Mouse (Mus musculus) megakaryocyte, adult 5-6 weeks (primary cell): ENCODE data around the gene Tmem132c. TPM values are rescaled to one million over a fixed set of nuclear protein-coding genes. Genes with fewer than 3 reads are reported as not detected.

Experiments
- ATAC-seq: 2 replicates; pipeline ENCODE4 v1.8.0; 2016; ENCODE audit warnings: mild to moderate bottlenecking, inconsistent platforms; ENCODE audit not compliant: poor library complexity, severe bottlenecking
- total RNA-seq, 2 experiments: library from RNA; stranded (forward) in 1 of 2; stranded (reverse) in 1 of 2; fragments of 153-499, 151-499 nt in 1 of 2; fragments of 221-1000, 200-1000 nt in 1 of 2; gene quantifications; 2 replicates each; pipeline versions ENCODE4 v1.2.3 to v1.2.4; 2015 to 2017

Gene Tmem132c
- total RNA-seq (2015) = not detected in 2 replicates
- total RNA-seq (2017) = not detected in 2 replicates

GRCm38 (mm10) chr5:127241136-127241924 lies at the start of gene Tmem132c:
Gene Tmem132c (plus strand): TSS chr5:127241808.
- ATAC-seq = no peak

GRCm38 (mm10) chr5:127191881-127192280 lies 49.7 kb upstream of the Tmem132c start:
- ATAC-seq = no peak

GRCm38 (mm10) chr5:127198850-127199249 lies 42.8 kb upstream of the Tmem132c start:
- ATAC-seq = no peak

DNA sequence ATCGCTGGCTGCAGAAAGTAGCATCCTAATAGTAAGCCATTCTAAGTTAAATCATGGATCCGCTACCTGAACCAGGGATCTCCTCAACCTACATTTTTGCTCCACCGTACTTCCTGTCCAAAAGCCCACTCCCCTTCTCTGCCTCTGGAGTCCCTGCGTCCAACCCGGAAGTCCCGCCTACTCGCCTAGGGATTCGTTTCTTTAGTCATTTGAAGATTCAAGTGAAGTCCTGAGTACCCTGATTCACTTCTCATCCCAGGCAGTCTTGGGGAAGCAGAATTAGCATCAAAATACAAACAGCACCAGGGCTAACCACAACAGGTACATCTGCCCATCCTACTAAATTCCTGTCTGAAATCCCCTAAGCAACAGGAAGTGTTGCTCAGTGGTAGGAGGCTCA lies 36.7 kb upstream of the Tmem132c start:
- ATAC-seq = no peak

GRCm38 (mm10) chr5:127216389-127216788 lies 25.2 kb upstream of the Tmem132c start:
- ATAC-seq = no peak

GRCm38 (mm10) chr5:127217725-127218124 lies 23.9 kb upstream of the Tmem132c start:
- no peak for ATAC-seq

- ATAC-seq = no peak
Observed at GRCm38 (mm10) chr5:127227929-127228595, 13.5 kb upstream of the Tmem132c start.

- ATAC-seq = no peak
Observed at GRCm38 (mm10) chr5:127234715-127235114, 6.9 kb upstream of the Tmem132c start.

DNA sequence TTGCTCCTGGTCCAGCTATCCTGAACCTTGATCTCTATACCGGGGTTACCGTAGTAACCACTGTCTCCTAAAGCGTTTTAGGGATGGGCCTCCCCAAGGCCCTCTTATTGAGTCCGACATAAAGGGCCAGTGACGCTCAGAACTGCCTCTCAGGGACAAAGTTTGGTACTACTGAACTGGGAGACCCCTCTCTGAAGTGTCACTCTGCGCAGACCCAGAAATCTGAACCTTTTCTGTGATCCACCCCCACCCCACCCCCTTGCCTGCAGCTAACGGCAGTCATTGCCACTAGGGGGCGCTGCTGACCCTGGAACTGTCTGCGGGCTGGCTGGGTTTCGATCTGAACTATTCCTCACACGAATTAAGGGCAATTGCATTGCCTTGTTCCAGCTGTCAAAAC lies 6.4 kb upstream of the Tmem132c start:
- ATAC-seq = no peak

DNA sequence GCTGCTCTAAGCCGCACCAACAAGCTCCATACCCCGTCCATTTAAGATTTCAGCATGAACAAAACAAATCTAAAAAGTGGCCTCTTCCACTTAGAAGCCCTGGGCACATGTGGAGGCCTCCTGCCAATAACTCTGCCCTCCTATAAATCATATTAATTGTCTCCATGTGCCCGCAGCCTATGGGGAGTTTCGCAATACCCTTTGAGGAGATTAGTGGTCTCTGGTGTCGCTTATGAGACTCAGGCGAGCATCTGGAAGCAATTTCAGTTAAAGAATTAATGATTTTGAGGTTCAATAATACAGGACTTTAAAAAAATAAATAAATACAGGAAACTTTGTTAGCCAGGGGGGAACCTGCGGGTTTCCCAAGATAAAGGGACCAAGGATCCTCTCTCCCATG lies 1.9 kb upstream of the Tmem132c start:
- ATAC-seq = no peak

DNA sequence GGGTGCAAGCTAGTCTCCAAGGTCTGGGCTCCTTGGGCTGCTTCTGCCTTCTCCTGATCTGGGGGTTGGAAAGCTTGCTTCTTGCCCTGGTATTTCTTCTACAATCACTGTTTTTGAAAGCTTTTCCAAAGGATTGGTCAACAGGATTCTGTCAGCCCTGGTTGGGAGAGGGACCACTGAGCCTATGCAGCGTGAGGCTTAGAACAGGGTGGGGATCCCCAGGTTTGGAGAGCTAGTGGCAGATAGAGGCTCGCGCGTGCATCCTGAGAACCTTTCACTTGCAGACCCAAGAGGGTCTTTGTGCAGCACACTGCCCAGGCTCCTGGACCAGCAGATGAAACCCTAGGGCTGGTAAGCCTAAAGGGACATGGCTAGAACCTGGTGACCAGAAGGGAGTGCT lies 962 bp upstream of the Tmem132c start:
- no peak for ATAC-seq

- no peak for ATAC-seq
Observed at GRCm38 (mm10) chr5:127241925-127242762, 536 bp downstream of the Tmem132c start.

DNA sequence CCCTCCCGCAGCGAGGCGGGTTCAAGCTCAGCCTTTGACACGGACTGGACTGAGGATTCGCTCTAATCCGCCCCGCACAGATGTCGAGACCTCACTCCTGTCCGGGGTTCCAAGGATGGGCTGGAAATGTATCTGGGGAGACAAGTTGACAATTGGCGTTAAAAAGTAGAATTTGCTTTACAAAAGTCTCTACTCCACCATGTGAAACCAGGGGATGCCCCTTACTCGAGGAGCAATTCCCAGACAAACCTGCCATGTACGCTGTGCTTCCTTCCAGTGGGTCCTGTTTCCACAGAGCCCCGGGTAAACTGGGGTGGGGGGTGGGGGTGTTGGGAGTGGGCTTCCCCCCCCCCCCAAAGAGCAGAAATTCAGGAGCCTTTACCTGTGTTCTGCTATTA lies 1.2 kb downstream of the Tmem132c start:
- no peak for ATAC-seq

DNA sequence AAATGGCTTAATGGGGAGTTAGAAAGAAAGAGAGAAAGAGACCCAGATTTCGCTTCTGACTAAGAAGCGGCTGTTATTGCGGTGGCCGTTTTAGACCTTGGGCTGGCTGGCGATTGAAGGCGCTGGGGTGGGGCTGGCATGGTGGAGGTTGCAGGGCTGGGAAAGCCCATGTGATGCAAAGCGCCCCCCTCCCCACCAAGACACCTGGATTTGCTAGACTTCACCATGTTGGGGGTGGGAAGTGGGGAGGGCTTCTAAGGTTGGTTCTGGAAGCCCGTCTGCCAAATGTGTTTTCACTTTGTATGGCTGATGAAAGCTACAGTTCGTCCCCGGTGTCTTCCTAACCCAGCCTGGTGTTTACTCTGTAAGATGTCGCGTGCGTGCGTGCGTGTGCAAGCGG lies 1.6 kb downstream of the Tmem132c start:
- ATAC-seq = no peak

DNA sequence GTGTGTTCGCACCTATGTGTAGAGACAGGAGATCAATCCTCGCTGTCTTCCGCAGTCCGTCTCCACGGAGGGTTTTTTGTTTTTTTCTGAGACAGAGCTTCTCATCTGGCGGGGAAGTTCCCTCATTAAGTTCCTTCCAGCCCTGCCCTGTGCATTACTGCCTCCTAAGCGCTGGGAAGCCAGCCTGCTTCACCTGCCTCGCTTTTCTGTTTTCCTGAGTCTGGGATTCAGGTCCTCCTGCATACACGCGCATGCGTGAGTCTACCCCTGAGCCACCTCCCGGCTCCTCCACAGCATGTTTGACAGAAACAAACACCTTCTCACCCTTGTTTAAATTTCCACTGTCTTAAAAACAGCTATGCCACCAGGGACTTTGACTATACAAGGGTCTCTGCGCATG lies 2.0 kb downstream of the Tmem132c start:
- no peak for ATAC-seq

DNA sequence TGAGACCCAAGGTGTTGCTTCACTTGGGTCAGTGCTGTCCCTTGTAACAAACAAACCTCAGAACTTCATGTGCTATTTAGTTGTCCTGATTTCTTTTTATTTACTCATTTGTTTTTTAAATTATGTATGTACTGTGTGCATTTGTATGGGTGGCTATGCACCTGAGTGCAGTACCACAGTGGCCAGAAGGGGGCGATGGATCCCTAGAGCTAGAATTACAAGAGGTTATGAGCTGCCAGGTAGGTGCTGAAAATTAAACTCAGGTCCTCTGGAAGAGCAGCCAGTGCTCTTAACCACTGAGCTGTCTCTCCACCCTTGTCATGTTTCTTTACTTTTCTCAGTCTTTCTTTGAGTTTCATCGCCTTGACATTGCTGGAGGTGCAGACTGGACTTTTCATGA lies 11.7 kb downstream of the Tmem132c start:
- ATAC-seq = no peak

GRCm38 (mm10) chr5:127256947-127257610 lies 15.5 kb downstream of the Tmem132c start:
- no peak for ATAC-seq

DNA sequence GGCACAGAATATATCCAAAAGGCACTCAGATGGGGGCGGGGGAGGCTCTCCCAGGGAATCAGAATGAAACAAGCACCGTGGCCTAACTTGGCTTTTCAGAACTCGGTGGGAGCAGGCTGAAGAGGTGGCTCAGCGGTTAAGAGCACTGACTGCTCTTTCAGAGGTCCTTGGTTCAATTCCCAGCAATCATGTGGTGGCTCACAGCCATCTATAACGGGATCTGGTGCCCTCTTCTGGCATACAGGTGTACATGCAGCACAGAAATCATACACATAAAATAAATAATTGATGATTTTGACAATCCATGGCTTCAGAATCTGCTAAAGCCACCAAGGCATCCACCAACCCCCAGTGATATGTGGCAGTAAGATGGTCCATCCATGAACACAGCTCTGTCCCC lies 20.5 kb downstream of the Tmem132c start:
- ATAC-seq = no peak

DNA sequence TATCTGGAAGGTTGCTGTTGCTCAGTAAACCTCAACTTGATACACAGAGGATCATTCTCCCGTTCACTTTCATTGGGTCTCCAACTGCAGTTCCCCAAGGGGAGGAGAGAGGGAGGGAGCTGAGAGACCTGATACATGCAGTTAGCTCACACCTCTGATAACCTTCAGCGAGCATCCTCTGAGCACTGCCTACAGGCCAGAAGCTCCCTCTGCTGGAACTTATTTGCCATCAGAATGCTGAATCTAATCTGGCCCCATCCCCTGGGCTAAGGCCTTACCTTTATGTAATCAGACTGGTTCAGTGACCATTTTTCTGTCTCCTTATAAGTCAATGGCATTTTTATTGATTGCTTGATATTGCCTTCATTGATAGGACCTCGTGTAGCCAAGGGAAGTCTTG lies 29.5 kb downstream of the Tmem132c start:
- no peak for ATAC-seq

DNA sequence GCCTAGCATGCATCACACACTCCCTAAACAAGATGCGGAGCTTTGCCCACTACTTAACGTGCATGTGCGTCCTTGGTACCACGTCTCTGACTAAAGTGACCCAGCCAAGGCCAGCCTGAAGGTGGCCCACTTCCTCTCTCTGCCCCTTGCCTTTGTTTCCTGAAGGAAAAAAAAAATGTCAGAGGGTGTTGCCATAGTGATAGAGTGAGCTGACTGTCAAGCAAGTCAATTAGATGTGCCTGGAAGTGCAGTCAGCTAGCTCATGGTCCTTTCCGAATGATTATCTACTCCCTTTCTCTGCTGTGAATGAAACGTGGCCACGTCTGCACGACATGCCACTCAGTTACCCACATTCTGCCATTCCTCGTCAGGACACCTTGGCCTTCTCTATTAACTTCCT lies 37.9 kb downstream of the Tmem132c start:
- ATAC-seq = no peak

GRCm38 (mm10) chr5:127281186-127281585 lies 39.6 kb downstream of the Tmem132c start:
- ATAC-seq = no peak
